Mouse (Mus musculus): ENCODE measurements around the gene Mpi. TPM values are rescaled to one million over a fixed set of nuclear protein-coding genes. Genes with fewer than 3 reads are reported as not detected.

Gene Mpi
- polyA plus RNA-seq (2012; rRNA removed) = 73.2 and 77.8 TPM in 2 replicates

GRCm38 (mm10) chr9:57552139-57552887 lies at the start of gene Mpi:
Gene Mpi, minus strand, starts transcription at chr9:57552763.

GRCm38 (mm10) chr9:57589224-57590126 lies 36.9 kb upstream of the Mpi start, which contains the start of gene Ulk3:
Gene Ulk3, plus strand, starts transcription at chr9:57589452.

DNA sequence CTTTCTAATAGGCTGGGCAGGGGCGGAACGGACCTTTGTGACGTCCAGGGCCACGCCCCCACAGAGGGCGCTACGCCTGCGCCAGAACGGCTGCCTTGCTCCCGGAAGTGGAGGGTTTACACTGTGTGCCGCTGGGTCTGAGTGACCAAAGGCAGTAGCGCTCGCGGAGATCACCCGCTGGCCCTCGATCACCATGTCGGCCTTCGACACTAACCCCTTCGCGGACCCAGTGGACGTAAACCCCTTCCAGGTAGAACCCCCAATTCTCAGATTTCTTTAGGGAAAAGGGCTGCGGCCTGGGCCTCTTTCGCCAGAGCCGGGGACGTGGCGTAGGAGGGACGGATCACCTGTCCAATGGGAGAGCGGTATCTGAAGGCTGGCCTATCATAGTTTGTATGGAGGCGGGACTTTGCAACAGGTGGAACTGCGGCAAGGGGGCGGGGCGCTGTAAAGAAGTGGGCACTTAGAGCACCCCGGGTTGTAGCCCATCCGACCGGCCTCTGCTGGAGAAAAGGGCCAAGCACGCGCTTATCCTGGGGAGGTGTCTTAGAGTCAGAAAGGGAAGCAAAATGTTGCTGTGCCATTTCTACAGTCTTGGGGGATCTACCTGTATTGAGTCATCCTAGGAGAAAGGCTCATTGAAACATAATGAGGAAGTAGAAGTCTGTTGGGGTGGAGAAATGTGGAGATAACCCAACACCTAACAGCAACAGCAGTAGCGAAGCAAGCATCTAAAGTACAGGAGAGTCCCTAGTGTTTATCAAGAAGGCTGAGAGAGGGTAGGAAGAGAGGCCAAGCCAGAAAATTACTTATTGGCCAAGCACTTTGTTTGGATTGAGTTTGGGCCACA lies 8.5 kb upstream of the Mpi start, which contains the start of gene Scamp2:
Scamp2 (plus strand) TSS at position 83 of the 850 bp plus-strand sequence.

GRCm38 (mm10) chr9:57537044-57537727 lies 15.4 kb downstream of the Mpi start, which contains the start of gene Fam219b:
Gene Fam219b, plus strand, starts transcription at chr9:57537528.

GRCm38 (mm10) chr9:57521056-57521911 lies 31.3 kb downstream of the Mpi start, which contains the start of gene Cox5a:
Gene Cox5a, plus strand, starts transcription at chr9:57521274.

DNA sequence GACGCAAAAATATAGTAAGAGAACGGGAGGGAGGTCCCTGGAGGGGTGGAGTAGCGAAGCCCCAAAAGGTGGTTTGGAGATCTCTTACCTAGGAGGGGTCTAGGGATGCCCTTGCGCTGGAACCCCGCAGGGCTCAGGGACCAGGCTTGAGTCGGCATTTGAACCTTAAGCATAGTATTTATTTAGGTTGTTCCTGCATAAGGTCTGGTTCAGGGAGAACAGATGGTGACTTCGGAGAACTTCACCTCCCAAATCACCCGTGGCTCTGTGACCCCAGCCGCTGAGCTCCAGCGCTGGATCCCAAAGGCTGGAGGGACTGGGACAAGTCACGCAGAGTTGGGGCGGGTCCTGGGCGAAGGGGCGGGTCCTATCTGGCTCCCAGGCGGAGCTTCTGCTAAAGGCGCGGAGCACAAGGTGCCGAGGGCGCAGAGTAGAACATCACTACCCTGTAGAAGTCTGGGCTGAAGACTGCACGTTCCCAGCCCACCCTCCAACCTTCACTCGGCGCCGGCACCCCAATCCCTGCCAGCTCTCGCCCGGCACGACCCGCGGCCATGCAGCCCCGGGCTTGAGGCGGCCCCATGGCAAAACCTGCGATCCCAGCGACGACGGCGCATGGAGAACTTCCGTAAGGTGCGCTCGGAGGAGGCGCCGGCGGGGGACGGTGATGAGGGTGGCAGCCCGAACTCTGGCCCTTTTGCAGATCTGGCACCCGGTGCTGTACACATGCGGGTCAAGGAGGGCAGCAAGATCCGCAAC lies 48.8 kb downstream of the Mpi start, which contains the start of gene Rpp25:
Rpp25 (plus strand) TSS at position 405 of the 759 bp plus-strand sequence.

Other genes starting within 250 kb of the Mpi start
- gene Ppcdc, start 112.6 kb downstream of the Mpi start, polyA plus RNA-seq (2012; rRNA removed) = 17.6 and 19.2 TPM in 2 replicates
- gene Scamp5, start 84.7 kb downstream of the Mpi start, polyA plus RNA-seq (2012; rRNA removed) = 158 and 168 TPM in 2 replicates
- gene Rpp25, start 48.7 kb downstream of the Mpi start, polyA plus RNA-seq (2012; rRNA removed) = 8.9 and 9.9 TPM in 2 replicates
- gene Cox5a, start 31.5 kb downstream of the Mpi start, polyA plus RNA-seq (2012; rRNA removed) = 281 and 304 TPM in 2 replicates
- 14.1 and 15.3 TPM in 2 replicates for gene Fam219b, start 15.2 kb downstream of the Mpi start, polyA plus RNA-seq (2012; rRNA removed)
- 64.7 and 67.9 TPM in 2 replicates for gene Scamp2, start 8.2 kb upstream of the Mpi start, polyA plus RNA-seq (2012; rRNA removed)
- 34.6 and 42.8 TPM in 2 replicates for gene Ulk3, start 36.7 kb upstream of the Mpi start, polyA plus RNA-seq (2012; rRNA removed)
- 0.19 and 0.42 TPM in 2 replicates for gene Cplx3, start 53.5 kb upstream of the Mpi start, polyA plus RNA-seq (2012; rRNA removed)
- 0.05 TPM in 1 of 2 replicates, not detected in the other for gene Lman1l, start 68.0 kb upstream of the Mpi start, polyA plus RNA-seq (2012; rRNA removed)
- gene Csk, start 100.9 kb upstream of the Mpi start, polyA plus RNA-seq (2012; rRNA removed) = 114 and 117 TPM in 2 replicates
- not detected in 2 replicates for gene Cyp1a2, start 130.9 kb upstream of the Mpi start, polyA plus RNA-seq (2012; rRNA removed)
- gene Cyp1a1, start 135.2 kb upstream of the Mpi start, polyA plus RNA-seq (2012; rRNA removed) = 0.05 and 0.06 TPM in 2 replicates
- 19.5 and 21.2 TPM in 2 replicates for gene Edc3, start 155.8 kb upstream of the Mpi start, polyA plus RNA-seq (2012; rRNA removed)
- gene Clk3, start 213.1 kb upstream of the Mpi start, polyA plus RNA-seq (2012; rRNA removed) = 170 and 196 TPM in 2 replicates

Measured in central nervous system, embryonic 14 days (tissue).